Mouse (Mus musculus): ENCODE results near the gene Nlrp6. TPM values are rescaled to one million over a fixed set of nuclear protein-coding genes. Genes with fewer than 3 reads are reported as not detected.

Gene Nlrp6
- polyA plus RNA-seq, 1 experiment from 2014 or later = 0.07 TPM

DNA sequence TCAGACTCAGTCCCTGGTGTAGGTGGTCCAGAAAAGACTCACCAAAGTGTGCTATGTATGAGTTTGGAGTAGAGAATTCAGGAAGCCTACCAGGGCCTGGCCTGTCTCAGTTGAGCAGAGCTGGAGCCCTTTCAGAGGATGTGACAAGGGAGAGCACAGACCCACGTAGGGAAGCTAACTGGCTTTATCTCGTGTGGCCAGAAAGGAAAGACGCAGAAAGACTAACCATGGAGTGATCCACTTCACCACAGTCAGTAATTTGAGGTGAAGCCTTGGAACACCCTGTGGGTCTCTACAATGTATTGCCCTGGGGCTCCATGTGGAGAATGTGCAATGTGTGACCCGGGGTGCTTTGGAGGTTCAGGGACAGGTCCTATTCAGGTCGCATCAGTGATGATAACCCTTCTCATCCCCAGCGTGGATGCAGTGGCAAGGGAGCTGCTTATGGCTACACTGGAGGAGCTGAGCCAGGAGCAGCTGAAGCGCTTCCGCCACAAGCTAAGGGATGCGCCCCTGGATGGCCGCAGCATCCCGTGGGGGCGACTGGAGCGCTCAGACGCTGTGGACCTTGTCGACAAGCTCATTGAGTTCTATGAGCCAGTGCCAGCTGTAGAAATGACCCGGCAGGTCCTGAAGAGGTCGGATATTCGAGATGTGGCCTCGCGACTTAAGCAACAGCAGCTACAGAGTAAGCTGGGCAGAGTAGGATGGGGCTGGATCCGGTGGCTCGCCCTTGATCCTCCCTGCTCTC is 698 bp downstream of the Nlrp6 start:
- 28% methylated on average over 22 of the region's 22 CpGs for WGBS
- no peaks in the 10 kb centered on the region for H3K36me3 ChIP-seq
- H3K27me3 ChIP-seq (ENCODE audit: low read depth, poor library complexity, severe bottlenecking) = peaks cover 88% of the 10 kb centered on the region
- H3K9me3 ChIP-seq (replicated peaks) = no peaks in the 10 kb centered on the region
- H3K4me3 ChIP-seq = peak overlapping the region; percentile 62; the same call in 1 of the 2 replicates
- H3K4me1 ChIP-seq = peaks cover 21% of the 10 kb centered on the region
- DNase-seq (ENCODE audit: low spot score) = no peak
- H3K27ac ChIP-seq (replicated peaks) = no peak overlapping the region

DNA sequence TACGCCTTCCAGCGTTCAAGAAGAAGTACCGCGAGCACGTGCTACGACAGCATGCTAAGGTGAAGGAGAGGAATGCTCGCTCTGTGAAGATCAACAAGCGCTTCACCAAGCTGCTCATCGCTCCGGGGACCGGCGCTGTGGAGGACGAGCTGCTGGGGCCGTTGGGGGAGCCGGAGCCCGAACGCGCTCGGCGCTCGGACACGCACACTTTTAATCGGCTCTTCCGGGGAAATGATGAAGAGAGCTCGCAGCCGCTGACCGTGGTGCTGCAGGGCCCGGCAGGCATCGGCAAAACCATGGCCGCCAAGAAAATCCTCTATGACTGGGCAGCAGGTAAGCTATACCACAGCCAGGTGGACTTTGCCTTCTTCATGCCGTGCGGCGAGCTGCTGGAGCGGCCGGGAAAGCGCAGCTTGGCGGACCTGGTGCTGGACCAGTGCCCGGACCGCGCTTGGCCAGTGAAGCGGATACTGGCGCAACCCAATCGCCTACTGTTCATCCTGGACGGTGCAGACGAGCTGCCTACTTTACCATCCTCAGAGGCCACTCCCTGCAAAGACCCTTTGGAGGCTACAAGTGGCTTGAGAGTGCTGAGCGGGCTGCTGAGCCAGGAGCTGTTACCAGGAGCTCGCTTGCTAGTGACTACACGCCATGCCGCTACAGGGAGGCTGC is 1.8 kb downstream of the Nlrp6 start:
- Histone ChIP-seq H3K36me3 (no peaks in the 10 kb centered on the region), H3K9me3 (replicated peaks) (no peaks in the 10 kb centered on the region), H3K4me3 (peak overlapping the region; percentile 62), H3K27ac (replicated peaks) (no peak overlapping the region; the same call in 1 of the 2 replicates), H3K27me3 (ENCODE audit: low read depth, poor library complexity, severe bottlenecking) (peaks cover 88% of the 10 kb centered on the region), H3K4me1 (peaks cover 21% of the 10 kb centered on the region)
- DNase-seq (ENCODE audit: low spot score) = peak; percentile 59
- under 1% methylated on average over 49 of the region's 49 CpGs for WGBS

DNA sequence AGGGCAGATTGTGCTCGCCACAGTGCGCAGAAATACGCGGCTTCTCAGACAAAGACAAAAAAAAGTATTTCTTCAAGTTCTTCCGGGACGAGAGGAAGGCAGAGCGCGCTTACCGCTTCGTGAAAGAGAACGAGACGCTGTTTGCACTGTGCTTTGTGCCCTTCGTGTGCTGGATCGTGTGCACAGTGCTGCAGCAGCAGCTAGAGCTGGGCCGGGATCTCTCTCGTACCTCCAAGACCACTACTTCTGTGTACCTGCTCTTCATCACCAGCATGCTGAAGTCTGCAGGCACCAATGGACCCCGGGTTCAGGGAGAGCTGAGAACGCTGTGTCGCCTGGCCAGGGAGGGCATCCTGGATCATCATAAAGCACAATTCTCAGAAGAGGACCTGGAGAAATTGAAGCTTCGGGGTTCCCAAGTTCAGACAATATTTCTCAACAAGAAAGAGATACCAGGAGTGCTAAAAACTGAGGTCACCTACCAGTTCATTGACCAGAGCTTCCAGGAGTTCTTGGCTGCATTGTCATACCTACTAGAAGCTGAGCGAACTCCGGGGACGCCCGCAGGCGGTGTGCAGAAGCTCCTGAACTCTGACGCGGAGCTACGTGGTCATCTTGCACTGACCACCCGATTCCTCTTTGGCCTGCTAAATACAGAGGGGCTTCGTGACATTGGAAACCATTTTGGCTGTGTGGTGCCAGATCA is 2.5 kb downstream of the Nlrp6 start:
- WGBS = 20% methylated on average over 30 of the region's 30 CpGs
- no peaks in the 10 kb centered on the region for H3K9me3 ChIP-seq (replicated peaks)
- no peak overlapping the region; the same call in 1 of the 2 replicates for H3K27ac ChIP-seq (replicated peaks)
- peaks cover 81% of the 10 kb centered on the region for H3K27me3 ChIP-seq (ENCODE audit: low read depth, poor library complexity, severe bottlenecking)
- peaks cover 21% of the 10 kb centered on the region for H3K4me1 ChIP-seq
- no peak for DNase-seq (ENCODE audit: low spot score)
- no peaks in the 10 kb centered on the region for H3K36me3 ChIP-seq
- H3K4me3 ChIP-seq = peak overlapping the region; percentile 62

DNA sequence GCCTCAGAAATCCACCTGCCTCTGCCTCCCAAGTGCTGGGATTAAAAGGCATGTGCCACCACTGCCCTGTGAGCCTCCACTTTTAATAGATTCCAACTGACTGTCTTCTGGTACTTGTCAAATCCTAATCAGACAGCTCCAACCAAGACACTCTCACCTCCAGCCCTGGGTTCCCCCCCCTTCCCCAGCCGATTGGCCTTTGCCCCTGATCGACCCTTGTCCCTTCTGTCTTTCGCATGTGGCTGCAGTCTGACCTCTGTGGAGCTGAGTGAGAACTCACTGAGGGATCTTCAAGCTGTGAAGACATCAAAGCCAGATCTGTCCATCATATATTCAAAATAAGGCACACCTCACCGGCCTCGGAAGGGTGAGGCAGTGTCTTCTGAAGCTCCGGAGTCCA is 6.5 kb downstream of the Nlrp6 start:
- H3K4me1 ChIP-seq = peaks cover 16% of the 10 kb centered on the region
- no peak overlapping the region for H3K27ac ChIP-seq (replicated peaks)
- H3K36me3 ChIP-seq = no peaks in the 10 kb centered on the region
- H3K4me3 ChIP-seq = no peak overlapping the region
- H3K27me3 ChIP-seq (ENCODE audit: low read depth, poor library complexity, severe bottlenecking) = peaks cover 44% of the 10 kb centered on the region
- H3K9me3 ChIP-seq (replicated peaks) = no peaks in the 10 kb centered on the region
- WGBS = 93% methylated on average over 6 of the region's 6 CpGs
- DNase-seq (ENCODE audit: low spot score) = no peak

DNA sequence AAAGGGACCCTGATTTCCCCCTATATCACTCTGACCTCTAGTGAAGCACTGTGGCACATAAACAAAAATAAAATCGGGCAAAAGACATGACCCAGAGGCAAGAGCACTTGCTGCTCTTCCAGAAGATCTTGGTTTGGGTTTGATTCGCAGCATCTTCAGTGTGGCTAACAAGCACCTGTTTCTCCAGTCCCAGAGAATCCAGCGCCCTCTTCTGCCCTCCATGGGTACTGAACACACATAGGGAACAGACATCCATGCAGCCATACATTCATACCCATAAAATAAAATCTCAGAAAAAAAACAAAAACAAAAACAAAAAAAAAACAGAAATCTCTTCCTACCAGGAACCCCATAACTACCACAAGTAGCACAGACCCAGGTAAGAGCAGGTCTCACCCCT is 17.7 kb downstream of the Nlrp6 start:
- no peak overlapping the region for H3K4me3 ChIP-seq
- peaks cover 16% of the 10 kb centered on the region; the same call in 1 of the 2 replicates for H3K27me3 ChIP-seq (ENCODE audit: low read depth, poor library complexity, severe bottlenecking)
- 45% methylated on average over 3 of the region's 3 CpGs for WGBS
- no peaks in the 10 kb centered on the region for H3K36me3 ChIP-seq
- H3K27ac ChIP-seq (replicated peaks) = no peak overlapping the region
- no peaks in the 10 kb centered on the region for H3K9me3 ChIP-seq (replicated peaks)
- DNase-seq (ENCODE audit: low spot score) = no peak
- peaks cover 32% of the 10 kb centered on the region for H3K4me1 ChIP-seq

GRCm38 (mm10) chr7:140938896-140939295 is 18.2 kb downstream of the Nlrp6 start:
- no peak overlapping the region for H3K4me3 ChIP-seq
- DNase-seq (ENCODE audit: low spot score) = no peak
- no peaks in the 10 kb centered on the region for H3K36me3 ChIP-seq
- WGBS = 26% methylated on average over 2 of the region's 2 CpGs
- H3K27ac ChIP-seq (replicated peaks) = no peak overlapping the region
- H3K4me1 ChIP-seq = peaks cover 32% of the 10 kb centered on the region
- H3K9me3 ChIP-seq (replicated peaks) = no peaks in the 10 kb centered on the region
- peaks cover 16% of the 10 kb centered on the region; the same call in 1 of the 2 replicates for H3K27me3 ChIP-seq (ENCODE audit: low read depth, poor library complexity, severe bottlenecking)

GRCm38 (mm10) chr7:140939669-140940171 is 19.0 kb downstream of the Nlrp6 start:
- Histone ChIP-seq H3K27me3 (ENCODE audit: low read depth, poor library complexity, severe bottlenecking) (peaks cover 16% of the 10 kb centered on the region; the same call in 1 of the 2 replicates), H3K9me3 (replicated peaks) (no peaks in the 10 kb centered on the region), H3K4me3 (peak overlapping the region; percentile 20; the same call in 1 of the 2 replicates), H3K36me3 (peaks cover under 1% of the 10 kb centered on the region; the same call in 1 of the 2 replicates), H3K27ac (replicated peaks) (0 out of 2 replicates have a peak overlapping the region, but pooled peaks have one; percentile 23), H3K4me1 (peaks cover 32% of the 10 kb centered on the region)
- peak; percentile 45 for DNase-seq (ENCODE audit: low spot score)
- WGBS = 8% methylated on average over 8 of the region's 8 CpGs

DNA sequence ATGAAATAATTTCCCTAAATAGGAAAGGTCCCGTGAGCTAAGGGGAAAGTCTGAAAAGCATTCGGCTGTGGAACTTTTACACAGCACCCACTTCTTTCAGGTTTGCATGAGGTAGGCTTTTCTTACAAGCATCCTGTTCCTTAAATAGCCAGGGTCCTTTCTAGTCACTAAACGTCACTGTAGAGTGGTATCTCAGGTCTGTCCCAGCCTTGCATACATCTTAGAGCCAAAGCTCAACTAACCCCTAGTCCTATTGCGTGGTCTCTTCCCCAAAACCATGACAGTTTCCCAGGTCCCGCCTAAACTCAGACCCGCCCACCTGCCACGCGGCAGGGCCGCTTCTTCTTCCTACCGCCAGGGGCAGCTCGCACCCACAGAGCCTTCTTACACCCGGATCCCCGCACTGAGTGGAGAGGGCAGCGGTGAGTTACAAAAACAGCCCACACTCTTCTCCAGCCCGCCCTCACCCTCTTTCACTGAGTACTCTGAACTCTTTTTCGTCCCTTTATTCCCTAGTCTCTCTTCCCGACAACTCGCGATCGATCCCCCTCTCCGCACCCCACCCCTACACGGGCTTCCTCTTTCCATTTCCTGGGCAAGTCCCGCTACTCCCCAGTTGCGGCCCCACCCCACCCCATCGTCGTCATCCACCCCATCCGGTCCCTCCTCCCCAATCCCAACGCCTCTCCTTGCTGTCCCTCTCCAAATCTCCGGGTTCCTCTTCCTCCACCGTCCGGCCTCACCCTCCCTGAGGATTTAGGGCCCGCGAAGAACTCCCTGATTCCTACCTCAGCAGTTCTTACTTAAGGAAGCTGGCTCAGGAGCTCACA is 20.7 kb downstream of the Nlrp6 start, which contains the start of gene Pgghg:
Pgghg (plus strand) TSS at position 170 of the 830 bp plus-strand sequence.
- Histone ChIP-seq H3K9me3 (replicated peaks) (no peaks in the 10 kb centered on the region), H3K4me3 (peak within 1 kb of the TSS; percentile 65), H3K27ac (replicated peaks) (peak within 1 kb of the TSS; percentile 90), H3K27me3 (ENCODE audit: low read depth, poor library complexity, severe bottlenecking) (0 out of 2 replicates have a peak, but pooled peaks cover 13% of the 10 kb centered on the region), H3K36me3 (peaks cover 16% of the 10 kb centered on the region), H3K4me1 (peaks cover 32% of the 10 kb centered on the region)
- 3% methylated on average over 33 of the region's 33 CpGs for WGBS
- peak; percentile 90 for DNase-seq (ENCODE audit: low spot score)

GRCm38 (mm10) chr7:140942341-140942740 is 21.6 kb downstream of the Nlrp6 start:
- H3K27me3 ChIP-seq (ENCODE audit: low read depth, poor library complexity, severe bottlenecking) = 0 out of 2 replicates have a peak, but pooled peaks cover 13% of the 10 kb centered on the region
- H3K4me1 ChIP-seq = peaks cover 32% of the 10 kb centered on the region
- no peak for DNase-seq (ENCODE audit: low spot score)
- peak overlapping the region; percentile 65 for H3K4me3 ChIP-seq
- H3K9me3 ChIP-seq (replicated peaks) = no peaks in the 10 kb centered on the region
- WGBS = 68% methylated on average over 9 of the region's 9 CpGs
- peaks cover 25% of the 10 kb centered on the region for H3K36me3 ChIP-seq
- peak overlapping the region; percentile 90 for H3K27ac ChIP-seq (replicated peaks)

DNA sequence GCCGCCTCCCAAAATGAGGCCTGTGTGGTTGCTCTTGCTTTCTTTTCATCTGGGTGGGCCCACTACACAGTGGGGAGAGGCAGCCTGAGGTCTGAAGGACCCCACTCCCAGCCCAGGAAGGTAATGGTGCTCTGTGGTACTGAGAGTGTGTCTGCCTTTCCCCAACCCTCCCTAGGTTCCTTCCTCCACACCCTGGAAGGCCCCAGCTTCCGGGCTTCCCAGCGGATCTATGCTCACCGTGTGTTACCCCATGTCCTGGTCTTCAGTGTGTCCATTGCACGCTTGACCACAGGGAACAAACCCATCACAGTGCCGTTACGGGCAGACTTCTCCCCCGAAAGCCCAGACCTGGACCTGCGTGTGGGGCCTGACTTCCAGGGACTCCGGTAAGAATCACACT is 22.1 kb downstream of the Nlrp6 start:
- no peak for DNase-seq (ENCODE audit: low spot score)
- Histone ChIP-seq H3K27me3 (ENCODE audit: low read depth, poor library complexity, severe bottlenecking) (0 out of 2 replicates have a peak, but pooled peaks cover 13% of the 10 kb centered on the region), H3K36me3 (peaks cover 29% of the 10 kb centered on the region), H3K4me3 (0 out of 2 replicates have a peak overlapping the region, but pooled peaks have one; percentile 4), H3K9me3 (replicated peaks) (no peaks in the 10 kb centered on the region), H3K27ac (replicated peaks) (peak overlapping the region; percentile 9; the same call in 1 of the 2 replicates), H3K4me1 (peaks cover 32% of the 10 kb centered on the region)
- 89% methylated on average over 10 of the region's 10 CpGs for WGBS

- Histone ChIP-seq H3K4me1 (peaks cover 32% of the 10 kb centered on the region), H3K27me3 (ENCODE audit: low read depth, poor library complexity, severe bottlenecking) (0 out of 2 replicates have a peak, but pooled peaks cover 13% of the 10 kb centered on the region), H3K9me3 (replicated peaks) (no peaks in the 10 kb centered on the region), H3K27ac (replicated peaks) (peak overlapping the region; percentile 9; the same call in 1 of the 2 replicates), H3K36me3 (peaks cover 34% of the 10 kb centered on the region), H3K4me3 (no peak overlapping the region)
- 93% methylated on average over 4 of the region's 4 CpGs for WGBS
- no peak for DNase-seq (ENCODE audit: low spot score)
Observed at GRCm38 (mm10) chr7:140943356-140943755, 22.7 kb downstream of the Nlrp6 start.
